Comparison of ENCODE assay signal across 22 mouse cellular contexts in the genomic region with DNA sequence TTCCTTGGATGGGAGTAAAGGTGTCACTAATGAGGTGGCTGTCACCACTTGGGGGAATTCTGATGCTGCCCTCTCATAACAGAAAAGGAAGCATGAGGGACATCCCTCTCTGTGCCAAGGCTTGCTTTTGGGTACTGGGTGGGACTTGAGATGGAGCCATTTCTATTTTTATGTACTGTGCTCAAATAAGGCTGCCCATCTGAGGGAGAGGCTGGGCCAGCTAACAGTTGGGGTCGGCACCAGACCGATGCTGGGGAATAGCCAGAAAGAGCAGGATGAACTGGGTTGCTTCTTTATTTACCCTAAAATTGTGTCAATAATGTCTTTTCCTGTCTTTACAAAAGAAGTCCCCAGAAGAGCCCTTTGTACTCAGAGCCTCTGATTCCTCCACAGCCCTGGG. TPM values are rescaled to one million over a fixed set of nuclear protein-coding genes. Genes with fewer than 3 reads are reported as not detected.
DNase-seq lines count a peak whose midpoint lies in the region; ATAC-seq lines count a peak whose summit lies in the region.
"Had no signal": no experiment of that assay in that cellular context is flagged by ENCODE, and none has a peak within 500 bp of the region (broad histone marks: within the 10 kb centered on the region; RNA-seq: fewer than 3 reads in every experiment).

No protein-coding gene starts in this region.

- DNase-seq in cerebellum, adult 11-12 months: peak; percentile 21
- DNase-seq in cerebellum, postnatal 4 days (ENCODE audit: low spot score in 2 of 2): no peak
- peak; percentile 29 for DNase-seq in left cerebral cortex, postnatal 4 days
- DNase-seq in left cerebral cortex, adult 9 months (ENCODE audit: low spot score in 2 of 2): no peak
- DNase-seq in cerebellum, adult 9-11 months: peak; percentile 39
- peak; percentile 48 to 58 for DNase-seq in cerebellum, postnatal 25 days
- DNase-seq in thymus, adult 18-20 months: no peak
- DNase-seq: adrenal gland, postnatal 10 days; adrenal gland, postnatal 36 days; B cell, adult 2 months; forebrain, postnatal 0 days; gastrocnemius, postnatal 25 days; heart, adult 18-20 months; heart, postnatal 10 days; heart, postnatal 36 days; kidney, adult 2 months had no signal

- ATAC-seq in megakaryocyte progenitor cell, adult 5-6 weeks (replicated peaks; ENCODE audit: poor library complexity): no peak
- ATAC-seq: forebrain, embryonic 14.5 days; forebrain, postnatal 0 days; intestine, postnatal 0 days; Patski had no signal

- intact Hi-C loops in left cerebral cortex, postnatal 4 days (cut with DNase I): no loop called here

RNA-seq across cellular contexts. Expression of a gene that starts 17.4 kb away (rescaled TPM):
- total RNA-seq in left cerebral cortex, postnatal 4 days (2021): 10 to 100 TPM; 50.4 to 61.7 TPM
- total RNA-seq in megakaryocyte progenitor cell, adult 5-6 weeks (2015): not detected in 2 replicates
- total RNA-seq in megakaryocyte progenitor cell, adult 5-6 weeks (2017): not detected in 2 replicates
- total RNA-seq: CH12.LX; common myeloid progenitor, adult 5-6 weeks had no signal

Comparison
In these comparisons a context has a peak if more than half of its experiments do, and no peak if none do; other contexts are left out.
1. DNase-seq: peak in cerebellum, adult 11-12 months (single experiment), left cerebral cortex, postnatal 4 days (single experiment), cerebellum, adult 9-11 months (single experiment) and cerebellum, postnatal 25 days (2 of 2); none in cerebellum, postnatal 4 days (0 of 2), left cerebral cortex, adult 9 months (0 of 2) and thymus, adult 18-20 months (0 of 2).
2. RNA of a gene that starts 17.4 kb away (total RNA-seq): 50.4 to 61.7 TPM in left cerebral cortex, postnatal 4 days; not detected in megakaryocyte progenitor cell, adult 5-6 weeks; every median in the first group is over 10 times any median in the second.